Mouse (Mus musculus) C2C12 (cell line): ENCODE measurements at regions not wholly inside any gene's neighbourhood (a gene's known extent, or its start where the extent isn't known, plus 50 kb on each side); places are given as distances from the start of the nearest gene placed in this dataset.

Experiments
- CTCF ChIP-seq: IDR thresholded peaks from one replicate; pipeline ENCODE4 v1.5.1; 2011; ENCODE audit not compliant: control insufficient read depth, insufficient read depth, insufficient read length
- FOSL1 ChIP-seq: IDR thresholded peaks from one replicate; pipeline ENCODE4 v1.8.0; 2011; ENCODE audit warnings: mild to moderate bottlenecking, low read length; ENCODE audit not compliant: poor library complexity, insufficient read depth, severe bottlenecking

GRCm38 (mm10) chr1:127087616-127088015 is 117.2 kb upstream of the Mgat5 start:
- TF ChIP-seq CTCF, result no peak
- TF ChIP-seq FOSL1, result no peak
